Mouse (Mus musculus) lung, embryonic 14.5 days (tissue): ENCODE data around the gene Mpped2. TPM values are rescaled to one million over a fixed set of nuclear protein-coding genes. Genes with fewer than 3 reads are reported as not detected.

Experiments
- ATAC-seq: fragments of 200-750 bp; cut with Nextera tagmentation; 2 replicates; pipeline ENCODE4 v1.8.0; 2017; ENCODE audit warnings: mild to moderate bottlenecking, moderate TSS enrichment, moderate library complexity; ENCODE audit not compliant: insufficient read depth
- DNase-seq: peaks from one replicate; pipeline ENCODE4 v3.0.0-alpha.2; 2015
- H3K27ac ChIP-seq: fragments of 300-500 bp; sonication (generic); 2 replicates; pipeline ENCODE4 v1.5.1; 2014; ENCODE audit warnings: low read depth, mild to moderate bottlenecking, moderate library complexity
- H3K27me3 ChIP-seq: fragments of 300-500 bp; sonication (generic); 2 replicates; pipeline ENCODE4 v1.6.1; 2014; ENCODE audit warnings: low read length, control low read depth; ENCODE audit not compliant: insufficient read depth
- H3K36me3 ChIP-seq: fragments of 300-500 bp; sonication (generic); 2 replicates; pipeline ENCODE4 v1.6.1; 2014; ENCODE audit warnings: control low read depth; ENCODE audit not compliant: insufficient read depth
- H3K4me1 ChIP-seq: fragments of 300-500 bp; sonication (generic); 2 replicates; pipeline ENCODE4 v1.6.1; 2014; ENCODE audit warnings: antibody characterized with exemption, control low read depth; ENCODE audit not compliant: insufficient read depth
- H3K4me2 ChIP-seq: fragments of 300-500 bp; sonication (generic); 2 replicates; pipeline ENCODE4 v1.6.1; 2014; ENCODE audit warnings: mild to moderate bottlenecking
- H3K4me3 ChIP-seq: fragments of 300-500 bp; sonication (generic); 2 replicates; pipeline ENCODE4 v1.5.1; 2014; ENCODE audit warnings: low read depth, low read length
- H3K9ac ChIP-seq: fragments of 300-500 bp; sonication (generic); 2 replicates; pipeline ENCODE4 v1.6.1; 2014
- H3K9me3 ChIP-seq: fragments of 300-500 bp; sonication (generic); 2 replicates; pipeline ENCODE4 v1.6.1; 2016; ENCODE audit warnings: low read depth, low read length, control low read depth
- CTCF ChIP-seq: IDR thresholded peaks from 2 replicates; pipeline ENCODE4 v1.5.1; 2016; ENCODE audit warnings: antibody characterized with exemption, low read depth
- WGBS: fragments of 180-500 bp; shearing (Covaris S2); extraction: QIAGEN DNeasy Blood & Tissue Kit; methylation state at CpG from one replicate; pipeline ENCODE4 v1.1.7; 2014; 5-methylcytosine and 5-hydroxymethylcytosine counted together
- polyA plus RNA-seq: library from polyadenylated mRNA; unstranded; fragments of >200 nt; fragmentation: Nextera tagmentation; extraction: Ambion mirVana; gene quantifications from 2 replicates; pipeline ENCODE4 v1.2.1, GENCODE M21; 2014

Gene Mpped2
- polyA plus RNA-seq, 1 experiment from 2014 or later: 33.3 TPM

- H3K36me3 ChIP-seq: no peaks in the 10 kb centered on the region
Measured at GRCm38 (mm10) chr2:106692405-106692782, 675 bp upstream of the Mpped2 start.

DNA sequence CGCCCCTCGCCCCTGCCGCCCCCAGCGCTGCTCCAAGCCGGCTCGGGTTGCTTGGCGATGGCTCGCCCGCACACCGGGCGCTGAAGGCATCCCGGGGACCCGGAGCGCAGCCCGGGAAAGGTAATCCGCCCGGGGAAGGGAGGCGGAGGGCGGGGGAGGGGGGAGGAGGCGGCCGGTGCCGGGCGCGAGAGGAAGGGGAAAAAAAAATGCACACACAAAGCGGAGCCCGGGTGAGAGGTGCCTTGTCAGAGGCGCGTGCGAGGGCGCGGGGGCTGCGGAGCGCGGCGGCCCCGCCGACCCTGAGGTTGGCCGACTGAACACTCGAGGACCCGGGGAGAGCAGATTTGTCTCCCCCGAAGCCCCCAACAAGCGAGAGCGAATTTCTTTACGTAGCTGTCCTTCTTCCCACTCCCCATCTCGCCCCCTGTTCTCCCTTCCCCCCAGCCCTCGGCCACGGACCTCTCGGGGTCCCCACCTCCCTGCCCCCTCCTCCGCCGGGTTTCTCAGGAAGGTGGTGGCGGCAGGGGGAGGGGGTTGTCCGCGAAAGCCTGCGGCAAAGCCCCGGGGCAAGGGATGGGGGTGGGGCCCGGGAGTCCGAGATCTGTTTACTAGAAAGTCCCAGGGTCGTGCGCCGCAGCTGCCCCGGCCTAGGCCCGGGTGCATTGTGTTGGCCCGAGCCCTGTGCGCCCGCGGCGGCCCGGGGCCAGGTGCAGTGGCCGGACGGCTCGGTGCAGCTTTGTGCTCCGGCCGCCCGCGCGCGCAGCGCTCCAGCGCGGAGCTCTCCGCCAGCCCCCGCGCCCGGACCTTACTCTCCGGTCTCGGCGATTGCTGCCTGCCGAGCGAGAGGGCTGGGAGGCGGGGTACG lies 865 bp downstream of the Mpped2 start:
- H3K9me3 ChIP-seq: no peaks in the 10 kb centered on the region
- peaks cover 11% of the 10 kb centered on the region for H3K4me1 ChIP-seq
- under 1% methylated on average over 89 of the region's 91 CpGs for WGBS
- no peak for TF ChIP-seq CTCF
- peak overlapping the region; percentile 87 for H3K9ac ChIP-seq
- peak overlapping the region; percentile 92 for H3K27ac ChIP-seq
- ATAC-seq (peak; percentile 71), DNase-seq (peak; percentile 71)
- H3K36me3 ChIP-seq: no peaks in the 10 kb centered on the region
- H3K27me3 ChIP-seq: no peaks in the 10 kb centered on the region
- peak overlapping the region; percentile 77 for H3K4me3 ChIP-seq
- H3K4me2 ChIP-seq: peak overlapping the region; percentile 97

More at GRCm38 (mm10) chr2:106692405-106692782, 675 bp upstream of the Mpped2 start:
- no peak for TF ChIP-seq CTCF
- Histone ChIP-seq H3K27ac (peak overlapping the region; percentile 92; the same call in 1 of the 2 replicates), H3K4me2 (peak overlapping the region; percentile 97), H3K27me3 (no peaks in the 10 kb centered on the region), H3K9me3 (no peaks in the 10 kb centered on the region), H3K4me3 (peak overlapping the region; percentile 77), H3K9ac (peak overlapping the region; percentile 87; the same call in 1 of the 2 replicates), H3K4me1 (peaks cover 11% of the 10 kb centered on the region)
- ATAC-seq (no peak), DNase-seq (peak; percentile 66)
- WGBS: 3% methylated on average over 14 of the region's 14 CpGs

- Histone ChIP-seq H3K4me1 (peaks cover 11% of the 10 kb centered on the region), H3K27ac (peak overlapping the region; percentile 92), H3K4me3 (peak overlapping the region; percentile 77), H3K9me3 (no peaks in the 10 kb centered on the region), H3K9ac (peak overlapping the region; percentile 87), H3K27me3 (no peaks in the 10 kb centered on the region), H3K36me3 (no peaks in the 10 kb centered on the region), H3K4me2 (peak overlapping the region; percentile 97)
- no peak; the same call in 1 of the 2 replicates for TF ChIP-seq CTCF
- ATAC-seq: no peak
- no peak for DNase-seq
- WGBS: 1% methylated on average over 10 of the region's 10 CpGs
Measured at GRCm38 (mm10) chr2:106694567-106694885, 1.5 kb downstream of the Mpped2 start.

GRCm38 (mm10) chr2:106694886-106695733 lies 2.0 kb downstream of the Mpped2 start:
- H3K36me3 ChIP-seq: no peaks in the 10 kb centered on the region
- TF ChIP-seq CTCF: no peak
- DNase-seq (peak; percentile 60), ATAC-seq (peak; percentile 50)
- H3K4me3 ChIP-seq: peak overlapping the region; percentile 77
- peaks cover 11% of the 10 kb centered on the region for H3K4me1 ChIP-seq
- H3K27me3 ChIP-seq: no peaks in the 10 kb centered on the region
- under 1% methylated on average over 41 of the region's 41 CpGs for WGBS
- H3K4me2 ChIP-seq: peak overlapping the region; percentile 97
- H3K9me3 ChIP-seq: no peaks in the 10 kb centered on the region
- peak overlapping the region; percentile 92; the same call in 1 of the 2 replicates for H3K27ac ChIP-seq
- peak overlapping the region; percentile 87 for H3K9ac ChIP-seq

GRCm38 (mm10) chr2:106695734-106696022 lies 2.6 kb downstream of the Mpped2 start:
- Histone ChIP-seq H3K4me1 (peaks cover 11% of the 10 kb centered on the region), H3K4me3 (peak overlapping the region; percentile 77), H3K9ac (peak overlapping the region; percentile 87; the same call in 1 of the 2 replicates), H3K4me2 (peak overlapping the region; percentile 97), H3K36me3 (0 out of 2 replicates have a peak, but pooled peaks cover 5% of the 10 kb centered on the region), H3K27ac (peak overlapping the region; percentile 6; the same call in 1 of the 2 replicates), H3K9me3 (no peaks in the 10 kb centered on the region), H3K27me3 (no peaks in the 10 kb centered on the region)
- ATAC-seq (no peak), DNase-seq (no peak)
- no peak for TF ChIP-seq CTCF
- WGBS: 2% methylated on average over 13 of the region's 13 CpGs

DNA sequence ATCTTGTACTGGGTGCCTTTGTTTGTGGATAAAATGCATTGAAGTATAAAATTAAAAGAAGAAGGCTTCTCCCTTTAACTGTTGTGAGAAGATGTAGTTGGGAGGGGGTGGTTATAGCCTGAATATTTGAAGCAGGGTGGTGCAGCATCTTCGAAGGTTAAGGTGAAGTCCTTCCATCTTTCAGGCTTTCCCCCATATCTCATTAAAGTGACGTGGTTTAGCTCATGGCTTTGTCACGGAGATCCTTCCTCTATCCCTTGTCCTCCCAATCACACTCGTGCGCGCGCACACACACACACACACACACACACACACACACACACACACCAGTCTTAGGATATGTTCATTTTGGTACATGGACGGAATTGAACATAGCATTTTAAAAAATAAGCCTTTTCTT lies 3.3 kb downstream of the Mpped2 start:
- Histone ChIP-seq H3K36me3 (0 out of 2 replicates have a peak, but pooled peaks cover 6% of the 10 kb centered on the region), H3K9ac (no peak overlapping the region), H3K4me1 (peaks cover 11% of the 10 kb centered on the region), H3K4me3 (no peak overlapping the region), H3K27me3 (no peaks in the 10 kb centered on the region), H3K4me2 (peak overlapping the region; percentile 97), H3K9me3 (no peaks in the 10 kb centered on the region), H3K27ac (no peak overlapping the region)
- ATAC-seq (no peak), DNase-seq (no peak)
- WGBS: 74% methylated on average over 8 of the region's 8 CpGs
- no peak for TF ChIP-seq CTCF

- Histone ChIP-seq H3K4me1 (no peaks in the 10 kb centered on the region), H3K27ac (no peak overlapping the region), H3K9me3 (no peaks in the 10 kb centered on the region), H3K36me3 (0 out of 2 replicates have a peak, but pooled peaks cover 1% of the 10 kb centered on the region), H3K4me3 (no peak overlapping the region), H3K4me2 (no peak overlapping the region), H3K27me3 (no peaks in the 10 kb centered on the region), H3K9ac (no peak overlapping the region)
- WGBS: 76% methylated on average over 5 of the region's 5 CpGs
- ATAC-seq: no peak
- no peak for DNase-seq
- TF ChIP-seq CTCF: no peak
Measured at GRCm38 (mm10) chr2:106705664-106706063, 12.6 kb downstream of the Mpped2 start.
